Comparison of ENCODE assay signal across 8 mouse cellular contexts in genomic region chr10:77416666-77417239, GRCm38 (mm10). TPM values are rescaled to one million over a fixed set of nuclear protein-coding genes. Genes with fewer than 3 reads are reported as not detected.
DNase-seq lines count a peak whose midpoint lies in the region; ATAC-seq and TF ChIP-seq lines count a peak whose summit lies in the region.

No protein-coding gene starts in this region.

- 12% methylated on average over 24 of the region's 24 CpGs for WGBS in lung, adult 2 months
- WGBS in embryonic facial prominence, embryonic 12.5 days: 6% methylated on average over 24 of the region's 24 CpGs
- 2% methylated on average over 24 of the region's 24 CpGs for WGBS in kidney, embryonic 15.5 days
- 4% methylated on average over 24 of the region's 24 CpGs for WGBS in neural tube, embryonic 11.5 days

- no peak for TF ChIP-seq CTCF in lung, adult 2 months (IDR thresholded peaks at IDR 0.05; ENCODE audit: insufficient read depth, low read length)

- peaks cover 18% of the 10 kb centered on the region for H3K27me3 ChIP-seq in embryonic facial prominence, embryonic 12.5 days
- peaks cover 23% of the 10 kb centered on the region for H3K27me3 ChIP-seq in kidney, embryonic 15.5 days
- peaks cover 11% of the 10 kb centered on the region; the same call in 1 of the 2 replicates for H3K27me3 ChIP-seq in neural tube, embryonic 11.5 days (ENCODE audit: control insufficient read depth, insufficient read depth, low read length)

- peak overlapping the region; percentile 64 for H3K4me3 ChIP-seq in lung, adult 2 months (replicated peaks; ENCODE audit: extremely low read depth, low read depth, low read length)
- peak overlapping the region; percentile 72 for H3K4me3 ChIP-seq in embryonic facial prominence, embryonic 12.5 days
- H3K4me3 ChIP-seq in kidney, embryonic 15.5 days (replicated peaks): peak overlapping the region; percentile 83
- H3K4me3 ChIP-seq in neural tube, embryonic 11.5 days (ENCODE audit: low read depth, low read length): peak overlapping the region; percentile 81

- H3K27ac ChIP-seq in embryonic facial prominence, embryonic 12.5 days: no peak overlapping the region
- no peak overlapping the region for H3K27ac ChIP-seq in kidney, embryonic 15.5 days
- H3K27ac ChIP-seq in neural tube, embryonic 11.5 days (ENCODE audit: low read depth, low read length): no peak overlapping the region

- no peaks in the 10 kb centered on the region for H3K9me3 ChIP-seq in embryonic facial prominence, embryonic 12.5 days
- H3K9me3 ChIP-seq in kidney, embryonic 15.5 days (replicated peaks): no peaks in the 10 kb centered on the region; the same call in 1 of the 2 replicates
- no peaks in the 10 kb centered on the region for H3K9me3 ChIP-seq in neural tube, embryonic 11.5 days (ENCODE audit: control insufficient read depth, low read length)

- peak overlapping the region; percentile 92 for H3K4me2 ChIP-seq in embryonic facial prominence, embryonic 12.5 days (replicated peaks)
- H3K4me2 ChIP-seq in kidney, embryonic 15.5 days: peak overlapping the region; percentile 98
- peak overlapping the region; percentile 100 for H3K4me2 ChIP-seq in neural tube, embryonic 11.5 days (ENCODE audit: low read depth)

- H3K36me3 ChIP-seq in embryonic facial prominence, embryonic 12.5 days: no peaks in the 10 kb centered on the region
- H3K36me3 ChIP-seq in kidney, embryonic 15.5 days: no peaks in the 10 kb centered on the region
- H3K36me3 ChIP-seq in neural tube, embryonic 11.5 days (ENCODE audit: control insufficient read depth, insufficient read depth, low read length): no peaks in the 10 kb centered on the region

- DNase-seq in lung, adult 2 months: no peak
- no peak for DNase-seq in lung, postnatal 25 days (ENCODE audit: low spot score)
- DNase-seq in neural tube, embryonic 11.5 days (ENCODE audit: low spot score): peak; percentile 17
- DNase-seq in urinary bladder, postnatal 4 days (ENCODE audit: low spot score in 2 of 2): no peak
- no peak for DNase-seq in right cerebral cortex, postnatal 4 days

- peaks cover 13% of the 10 kb centered on the region for H3K4me1 ChIP-seq in lung, adult 2 months (ENCODE audit: control insufficient read depth, insufficient read depth, low read length)
- H3K4me1 ChIP-seq in embryonic facial prominence, embryonic 12.5 days: peaks cover 12% of the 10 kb centered on the region
- peaks cover 26% of the 10 kb centered on the region for H3K4me1 ChIP-seq in kidney, embryonic 15.5 days
- peaks cover 14% of the 10 kb centered on the region for H3K4me1 ChIP-seq in neural tube, embryonic 11.5 days (ENCODE audit: control insufficient read depth, insufficient read depth, low read length)

- peak overlapping the region; percentile 63; the same call in 1 of the 2 replicates for H3K9ac ChIP-seq in embryonic facial prominence, embryonic 12.5 days
- H3K9ac ChIP-seq in kidney, embryonic 15.5 days: peak overlapping the region; percentile 67
- peak overlapping the region; percentile 19; the same call in 1 of the 2 replicates for H3K9ac ChIP-seq in neural tube, embryonic 11.5 days (ENCODE audit: low read length)

- no peak; the same call in 1 of the 2 replicates for ATAC-seq in embryonic facial prominence, embryonic 12.5 days (ENCODE audit: insufficient number of reproducible peaks, insufficient read depth, low FRiP score, low TSS enrichment)
- no peak; the same call in 1 of the 2 replicates for ATAC-seq in kidney, embryonic 15.5 days (replicated peaks; ENCODE audit: low FRiP score)
- peak; percentile 5; the same call in 1 of the 2 replicates for ATAC-seq in neural tube, embryonic 11.5 days (ENCODE audit: insufficient read depth, low FRiP score, low TSS enrichment)
- ATAC-seq in monocyte, adult 5-6 weeks (replicated peaks; ENCODE audit: insufficient number of reproducible peaks, low FRiP score, low TSS enrichment, poor library complexity, severe bottlenecking): no peak

- TF ChIP-seq POLR2A in lung, adult 2 months (IDR thresholded peaks at IDR 0.05; ENCODE audit: borderline replicate concordance, extremely low read depth, low read depth, low read length): no peak

RNA-seq across cellular contexts. Expression of gene Adarb1, which starts 1.3 kb away (rescaled TPM):
- polyA plus RNA-seq in lung, adult 2 months (2012; rRNA removed): 29.9 and 35.0 TPM in 2 replicates
- 6.6 and 8.2 TPM in 2 replicates for polyA plus RNA-seq in embryonic facial prominence, embryonic 12.5 days (2016; fragmentation: Nextera tagmentation; extraction: Ambion mirVana)
- 6.4 and 6.9 TPM in 2 replicates for polyA plus RNA-seq in kidney, embryonic 15.5 days (2015; fragmentation: Nextera tagmentation; extraction: Ambion mirVana)
- 5.1 and 5.2 TPM in 2 replicates for polyA plus RNA-seq in neural tube, embryonic 11.5 days (2014; fragmentation: Nextera tagmentation; extraction: Ambion mirVana)
- total RNA-seq in monocyte, adult 5-6 weeks (2017): 0.11 to 1.6 TPM (median 0.38 TPM) in 3 replicates
